Mouse (Mus musculus): ENCODE measurements around the gene Zfyve28.

GRCm38 (mm10) chr5:34294696-34295095, 6.4 kb upstream of the Zfyve28 start:
- no peak for TF ChIP-seq POLR2A (IDR thresholded peaks at IDR 0.05; ENCODE audit: extremely low read depth, insufficient read depth, low read length)
- TF ChIP-seq CTCF (IDR thresholded peaks at IDR 0.05; ENCODE audit: low read depth, low read length) = no peak
